Mouse (Mus musculus): ENCODE results near the gene Creld1. TPM values are rescaled to one million over a fixed set of nuclear protein-coding genes. Genes with fewer than 3 reads are reported as not detected.

The Creld1 gene
- 10 to 100 TPM; 42.1 to 45.1 TPM for total RNA-seq (2021)
- long read RNA-seq, experiment 1, transcript Creld1-201 (10 exons, 2,306 nt), result major isoform, 58 of 73 reads
- long read RNA-seq, experiment 1, partial matches to known transcripts, result 7 of 73 reads
- long read RNA-seq, experiment 1, other reads (novel, unspliced or antisense), result 6 of 73 reads
- long read RNA-seq, experiment 2, transcript Creld1-201 (10 exons, 2,306 nt), result major isoform, 58 of 69 reads
- long read RNA-seq, experiment 2, partial matches to known transcripts, result 4 of 69 reads
- long read RNA-seq, experiment 2, other reads (novel, unspliced or antisense), result 3 of 69 reads

DNA sequence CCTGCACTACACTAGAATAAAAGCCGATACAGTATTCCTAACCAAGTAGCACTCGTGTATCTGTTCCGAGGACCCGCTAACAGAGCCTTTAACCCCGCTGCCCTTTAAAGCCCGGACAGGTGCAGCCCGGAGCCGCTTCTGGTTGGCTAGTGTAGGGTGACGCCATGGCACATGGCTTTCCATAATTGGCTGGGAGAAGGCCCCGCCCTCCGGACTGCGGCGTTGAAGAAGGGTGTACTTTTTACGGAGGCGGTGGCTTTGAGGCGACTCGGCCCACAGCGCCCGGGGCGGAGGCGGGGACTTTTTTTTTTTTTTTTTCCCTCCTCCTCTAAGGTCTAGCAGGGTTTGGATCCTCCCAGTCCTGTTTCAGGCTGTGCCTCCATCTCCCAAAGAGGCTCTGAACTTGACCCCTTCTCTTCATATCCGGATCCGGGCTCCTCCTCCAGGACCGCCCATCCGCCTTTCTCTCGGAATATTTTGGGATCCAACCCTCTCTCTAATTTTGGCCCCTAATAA is at the start of gene Creld1:
Gene Creld1 (plus strand): TSS at position 198 of the 516 bp plus-strand sequence.
- peak; percentile 95 for DNase-seq (ENCODE audit: low spot score)

DNA sequence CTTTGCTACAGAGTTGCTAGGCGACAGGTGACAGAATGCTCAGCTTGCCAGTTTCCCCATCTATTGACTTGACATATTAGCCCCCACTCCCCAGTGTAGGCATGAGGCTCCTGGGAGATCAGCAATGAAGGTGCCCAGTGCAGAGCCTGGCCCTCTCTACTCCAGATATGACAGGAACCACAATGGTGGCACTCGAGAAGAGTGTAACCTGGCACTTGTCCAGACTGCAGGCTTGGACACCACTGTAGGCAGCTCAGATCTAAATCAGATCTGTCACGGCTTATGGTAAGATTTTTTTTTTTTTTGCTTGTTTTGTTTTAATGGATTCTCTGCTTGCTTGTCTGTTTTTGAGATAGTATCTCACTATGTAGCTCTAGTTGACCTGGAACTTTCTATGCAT is 49.4 kb upstream of the Creld1 start:
- DNase-seq (ENCODE audit: low spot score), result no peak

DNA sequence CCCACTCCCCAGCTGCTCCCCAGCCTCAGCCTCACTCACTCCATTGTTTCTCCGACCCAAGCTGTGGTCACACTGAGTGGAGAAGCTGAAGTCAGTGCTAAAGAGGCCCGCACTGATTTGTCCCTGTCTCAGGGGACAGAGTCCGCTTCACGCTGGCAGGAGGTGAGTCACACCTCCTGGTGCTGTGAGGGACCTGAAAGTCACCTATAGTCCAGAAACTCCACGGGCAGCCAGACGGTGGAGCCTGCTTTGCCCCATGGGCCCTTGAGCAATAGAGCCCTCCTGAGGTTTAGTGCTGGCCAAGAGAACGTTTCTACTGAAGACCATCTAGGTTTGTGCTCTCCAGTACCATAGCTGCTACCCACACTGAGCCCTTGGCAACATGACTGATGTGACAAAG is 48.4 kb upstream of the Creld1 start:
- no peak for DNase-seq (ENCODE audit: low spot score)

DNA sequence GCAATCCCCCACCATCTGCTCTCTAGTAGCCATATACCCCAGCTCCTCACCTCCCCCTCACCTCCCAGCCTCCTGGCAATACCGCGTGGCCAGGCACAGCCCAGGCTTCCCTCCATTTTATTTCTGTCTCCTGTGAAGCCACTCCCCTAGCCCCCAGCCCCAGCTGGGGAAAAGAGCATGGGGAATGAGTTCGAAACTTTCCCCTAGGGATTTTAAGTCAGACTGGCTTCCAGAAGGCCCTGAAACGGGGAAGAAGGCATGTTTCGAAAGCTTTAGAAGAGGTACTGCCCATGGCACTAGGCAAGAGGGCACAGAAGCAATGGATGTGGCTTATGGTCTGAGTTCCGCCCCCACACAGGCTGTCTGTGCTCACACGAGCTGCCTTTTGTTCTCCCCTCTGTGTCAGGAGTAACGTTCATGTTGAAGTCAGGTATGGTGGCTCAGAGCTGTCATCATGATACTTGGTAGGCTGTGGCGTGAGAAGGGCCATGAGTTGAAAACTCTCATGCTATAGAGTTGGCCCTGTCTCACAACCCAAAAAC is 47.4 kb upstream of the Creld1 start, which contains the start of gene Cidec:
Gene Cidec (minus strand): TSS at position 97 of the 542 bp plus-strand sequence.
- no peak for DNase-seq (ENCODE audit: low spot score)

DNA sequence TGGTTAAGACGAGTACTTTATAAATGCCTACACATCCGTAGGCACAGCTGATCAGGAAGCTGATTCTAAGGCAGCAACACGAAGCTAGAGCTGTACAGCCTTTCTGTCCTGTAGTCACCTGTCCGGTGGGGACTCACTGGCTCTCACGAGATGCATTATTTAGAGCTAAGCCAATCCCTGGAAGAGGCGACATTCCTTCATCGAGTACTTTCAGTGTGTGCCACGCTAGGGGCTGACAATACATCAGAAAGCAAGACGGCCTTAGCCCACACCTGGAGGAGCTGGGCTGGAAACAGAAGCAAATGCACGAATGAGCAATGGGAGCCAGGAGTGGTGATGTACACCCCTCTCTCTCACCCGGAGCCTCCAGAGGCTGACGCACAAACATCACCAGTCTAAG is 46.0 kb upstream of the Creld1 start:
- DNase-seq (ENCODE audit: low spot score), result no peak

DNA sequence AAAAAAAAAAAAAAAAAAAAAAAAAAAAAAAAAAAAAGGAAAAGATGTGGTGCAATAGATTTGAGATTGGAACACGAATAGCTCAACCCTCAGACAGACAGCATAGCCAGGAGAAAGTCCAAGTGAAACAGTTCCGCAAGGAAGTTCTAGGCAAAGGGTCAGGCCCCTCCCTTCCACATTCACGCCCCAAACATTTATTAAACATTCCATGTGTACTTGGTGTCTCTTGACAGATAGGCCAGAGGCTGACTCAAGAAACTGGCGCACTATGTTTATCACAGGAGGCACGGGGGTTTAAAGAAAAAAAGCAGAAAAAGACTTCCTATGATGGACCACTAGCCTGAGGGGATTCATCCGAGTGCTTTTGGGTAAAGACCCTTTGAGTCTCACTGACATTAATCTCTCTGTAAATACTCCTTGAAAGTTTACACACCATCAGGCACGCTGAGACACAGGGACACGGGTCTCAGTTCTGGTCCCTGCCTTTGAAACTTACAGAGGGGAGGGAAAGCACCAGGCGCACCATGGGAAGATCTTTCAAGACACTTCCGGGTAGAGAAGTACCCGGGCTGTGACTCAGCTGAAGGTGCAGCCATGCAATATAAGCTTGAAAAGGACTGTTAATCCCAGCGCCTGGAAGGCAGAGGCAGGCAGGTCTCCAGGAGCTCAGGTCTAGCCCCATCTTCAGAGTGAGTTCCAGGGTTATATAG is 44.2 kb upstream of the Creld1 start:
- no peak for DNase-seq (ENCODE audit: low spot score)

DNA sequence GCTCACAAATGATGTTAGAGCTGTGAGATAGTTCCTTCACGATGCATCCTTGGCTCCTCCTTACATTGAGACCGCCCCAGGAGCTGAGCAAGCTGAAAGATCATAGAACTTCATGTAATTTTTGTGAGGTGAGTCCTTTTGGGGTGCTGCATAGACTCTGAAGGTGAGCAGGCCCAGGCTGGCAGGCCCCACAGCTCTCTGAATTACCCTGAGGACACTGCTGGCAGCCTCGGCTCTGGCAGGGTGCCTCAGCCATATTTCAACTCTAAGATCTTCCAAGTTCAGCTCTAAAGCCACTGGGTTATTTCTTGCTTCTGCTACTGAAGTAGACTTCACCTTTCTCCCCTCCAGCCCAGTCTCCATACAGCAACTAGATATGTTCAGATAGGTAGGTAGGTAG is 42.4 kb upstream of the Creld1 start:
- DNase-seq (ENCODE audit: low spot score), result no peak

DNA sequence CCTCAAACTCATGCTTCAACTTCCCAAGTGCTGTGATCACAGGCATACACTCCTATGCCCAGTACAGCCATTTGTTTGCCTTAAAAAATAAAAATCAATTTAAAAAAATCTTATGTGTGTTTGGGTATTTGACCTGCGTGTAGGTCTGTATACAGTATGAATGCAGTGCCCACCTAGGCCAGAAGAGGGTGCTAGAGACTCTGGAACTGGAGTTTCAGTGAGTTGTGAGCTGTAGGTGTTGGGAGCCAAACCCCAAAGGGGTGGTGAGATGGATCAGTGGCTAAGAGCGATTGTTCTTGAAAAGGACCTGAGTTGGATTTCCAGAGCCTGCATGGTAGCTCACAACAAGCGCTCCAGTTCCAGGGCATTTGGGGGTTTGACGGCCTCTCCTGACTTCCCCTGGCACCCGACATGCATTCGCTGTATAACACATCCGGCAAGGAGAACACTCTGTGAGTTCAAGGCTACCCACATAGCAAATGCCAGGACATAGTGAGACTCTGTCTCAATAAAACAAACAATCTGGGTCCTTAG is 41.9 kb upstream of the Creld1 start:
- peak; percentile 76 for DNase-seq (ENCODE audit: low spot score)

DNA sequence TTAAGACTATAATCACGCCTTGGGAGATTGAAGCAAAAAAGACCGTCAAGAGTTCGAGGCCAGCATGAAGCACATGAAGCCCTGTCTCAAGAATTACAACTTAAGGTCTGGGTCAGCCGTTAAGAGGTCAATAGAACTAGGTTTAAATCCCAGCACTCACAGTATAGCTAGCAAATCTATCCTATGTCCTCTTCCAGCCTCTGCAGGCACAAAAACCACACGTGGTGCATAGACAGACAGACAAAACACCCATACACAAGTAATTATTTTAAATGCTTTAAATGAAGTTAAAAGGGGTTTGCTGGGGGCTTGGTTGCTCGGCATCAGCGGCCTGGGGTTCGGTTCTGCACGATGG is 41.0 kb upstream of the Creld1 start:
- no peak for DNase-seq (ENCODE audit: low spot score)

DNA sequence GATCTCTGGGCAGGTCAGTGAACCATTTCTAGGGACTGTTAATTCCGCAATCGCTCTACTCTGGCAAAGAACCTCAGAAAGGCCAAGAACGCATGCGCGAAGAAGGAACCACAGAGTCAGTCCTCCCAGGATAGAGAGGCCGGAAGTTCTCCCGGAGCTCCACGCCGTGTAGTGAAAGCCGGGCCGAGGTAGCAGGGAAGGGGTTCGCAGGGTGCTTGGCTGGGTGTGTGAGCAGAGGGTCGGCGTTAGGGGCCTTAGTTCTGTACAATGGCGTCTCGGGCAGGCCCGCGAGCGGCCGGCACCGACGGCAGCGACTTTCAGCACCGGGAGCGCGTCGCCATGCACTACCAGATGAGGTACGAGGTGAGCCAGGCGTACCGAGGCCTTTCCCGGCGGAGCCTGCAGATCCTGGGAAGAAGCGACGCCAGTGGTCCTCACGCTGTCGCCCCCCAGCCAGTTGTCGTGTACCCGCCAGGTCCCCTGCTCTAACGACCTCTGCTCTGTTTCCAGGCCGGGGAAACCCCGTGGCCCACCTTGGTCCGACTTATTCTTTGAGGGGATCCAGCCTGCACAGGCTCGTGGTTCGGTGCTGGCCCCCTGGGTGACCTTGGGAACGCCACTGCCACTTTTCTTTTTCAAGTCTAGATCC is 40.5 kb upstream of the Creld1 start, which contains the start of gene Jagn1:
Gene Jagn1 (plus strand): TSS at position 128 of the 649 bp plus-strand sequence.
- peak; percentile 94 for DNase-seq (ENCODE audit: low spot score)

DNA sequence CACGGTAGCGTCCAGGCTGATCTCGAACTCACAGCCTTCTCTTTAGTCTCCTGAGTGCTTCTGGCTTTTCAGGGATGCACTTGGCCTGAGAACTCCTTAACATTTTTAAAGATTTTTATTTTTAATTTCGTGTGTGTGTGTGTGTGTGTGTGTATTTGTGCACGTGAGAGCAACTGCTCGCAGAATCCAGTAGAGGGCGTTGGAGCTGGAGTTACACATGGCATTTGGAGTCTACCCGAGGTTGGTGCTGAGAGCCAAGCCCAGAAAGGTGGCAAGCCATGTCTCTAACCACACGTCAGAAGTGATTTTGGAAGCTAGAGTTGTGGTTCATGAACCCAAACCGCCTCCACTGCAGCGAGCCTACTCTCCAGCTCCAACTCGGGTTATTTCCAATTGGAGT is 40.0 kb upstream of the Creld1 start:
- no peak for DNase-seq (ENCODE audit: low spot score)

DNA sequence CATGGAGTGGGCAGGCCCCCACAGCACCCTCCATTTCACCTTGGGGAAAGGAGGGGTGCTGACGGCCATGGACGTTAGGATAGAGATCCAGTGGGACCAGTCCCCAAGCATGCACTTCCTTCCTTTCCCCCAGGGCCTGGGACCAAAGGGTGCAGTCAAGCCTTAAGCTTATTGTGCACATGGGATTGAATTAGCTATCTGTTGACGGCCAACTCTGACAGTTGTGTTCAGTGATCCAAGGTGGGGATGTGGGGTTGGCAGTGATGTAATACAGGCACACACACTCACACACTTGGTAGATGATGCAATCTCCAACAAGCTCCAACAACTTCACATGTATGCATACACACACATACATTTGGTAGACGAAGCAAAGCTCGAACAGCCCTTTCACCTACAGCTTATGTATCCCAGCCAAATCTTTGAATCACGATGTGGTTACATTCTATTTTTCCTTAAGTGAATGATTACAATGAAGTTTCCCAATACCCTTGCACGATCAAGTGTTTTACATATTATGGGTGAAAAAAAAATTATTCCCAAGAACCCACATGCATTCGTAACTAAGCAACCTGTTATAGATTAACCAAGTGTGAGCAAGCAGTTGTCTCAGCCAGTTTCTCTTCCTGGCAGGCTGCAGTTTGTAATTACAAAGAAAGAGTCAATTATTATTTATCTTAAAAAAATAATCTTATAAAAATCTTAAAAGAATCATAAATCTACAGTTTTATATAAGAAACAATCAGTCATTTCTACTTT is 38.7 kb upstream of the Creld1 start:
- no peak for DNase-seq (ENCODE audit: low spot score)

DNA sequence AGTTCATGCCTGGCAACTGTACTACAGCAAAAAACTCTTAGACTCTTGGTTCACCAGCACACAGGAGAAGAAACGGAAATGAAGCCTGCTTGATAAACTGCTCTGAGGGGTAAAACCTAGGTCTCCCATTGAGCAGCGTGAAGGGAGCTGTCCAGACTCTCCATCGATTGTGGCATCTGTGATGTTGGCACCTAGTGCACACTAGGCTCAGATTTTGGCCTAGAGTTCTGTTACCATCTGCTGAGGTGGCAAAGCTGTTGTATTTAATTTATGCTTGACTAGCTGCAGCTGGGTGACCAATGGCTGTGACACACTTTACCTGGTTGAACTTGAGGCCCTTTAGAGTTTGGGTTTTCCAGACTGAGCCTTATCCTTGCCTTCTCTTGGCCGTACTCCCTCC is 35.5 kb upstream of the Creld1 start:
- DNase-seq (ENCODE audit: low spot score), result no peak

DNA sequence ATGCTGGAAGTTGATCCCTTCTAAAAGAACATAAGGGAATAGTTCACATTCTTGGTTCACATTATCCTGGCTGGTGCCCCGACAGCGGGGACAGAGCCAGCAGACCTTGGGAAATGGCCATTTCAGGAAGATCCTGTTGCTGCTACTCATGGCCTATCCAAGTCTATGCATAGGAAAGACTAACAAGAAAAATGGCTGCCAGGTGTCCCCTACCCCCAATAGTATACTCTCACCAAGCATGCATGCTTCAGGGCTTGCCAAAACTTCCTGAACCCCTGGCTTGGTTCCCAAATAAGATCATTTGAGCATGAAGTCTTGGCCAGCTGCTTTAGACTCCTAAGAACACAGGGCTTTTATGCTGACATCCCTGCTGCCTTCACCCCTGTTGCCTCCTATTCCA is 31.3 kb upstream of the Creld1 start:
- no peak for DNase-seq (ENCODE audit: low spot score)

DNA sequence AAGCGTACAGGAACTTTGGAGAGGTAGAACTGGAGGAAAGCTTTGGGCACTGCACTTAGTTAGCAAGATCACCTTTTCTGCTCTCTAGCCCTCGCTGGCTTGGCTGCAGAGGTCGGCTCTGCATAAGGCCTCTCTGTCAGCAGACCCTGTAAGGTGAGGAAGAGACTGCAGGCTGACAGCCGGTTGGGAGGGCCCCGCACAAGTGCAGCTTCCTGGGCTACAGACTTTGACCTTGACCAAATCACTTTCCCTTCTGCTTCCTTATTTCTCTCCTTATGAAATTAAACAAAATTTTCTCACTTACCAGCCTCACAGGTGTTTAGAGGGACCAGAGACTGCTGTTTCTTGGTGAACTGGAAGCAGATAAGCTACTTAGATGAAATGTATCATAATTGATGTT is 28.1 kb upstream of the Creld1 start:
- no peak for DNase-seq (ENCODE audit: low spot score)

DNA sequence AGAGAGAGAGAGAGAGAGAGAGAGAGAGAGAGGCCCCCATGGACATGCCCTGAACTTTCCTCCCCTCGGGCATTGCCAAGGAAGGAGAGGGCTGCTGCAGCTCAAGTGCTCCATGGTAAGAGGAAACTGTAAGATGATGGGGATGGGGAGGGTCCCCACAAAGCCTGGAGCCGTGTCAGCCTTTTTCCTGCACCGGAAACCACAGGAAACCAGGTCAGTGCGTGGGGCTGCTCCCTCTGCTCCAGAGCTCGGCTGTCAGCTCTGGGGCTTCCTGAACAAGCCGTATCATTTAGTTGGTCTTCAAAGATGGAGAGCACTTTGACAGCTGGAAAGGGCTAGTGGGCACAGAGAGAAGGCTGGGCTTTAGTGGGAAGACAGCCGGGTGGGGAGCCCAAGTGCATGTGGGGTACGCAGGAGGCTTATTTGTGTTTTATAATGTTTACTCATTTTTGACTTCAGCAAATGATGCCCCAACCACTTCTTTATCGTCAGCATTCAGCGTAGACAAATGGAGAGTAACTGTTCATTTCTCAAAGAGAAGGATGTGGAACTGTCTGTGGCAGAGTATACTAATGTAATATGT is 25.1 kb upstream of the Creld1 start, which contains the start of gene Il17re:
Gene Il17re (plus strand): TSS at position 533 of the 583 bp plus-strand sequence.
- no peak for DNase-seq (ENCODE audit: low spot score)

DNA sequence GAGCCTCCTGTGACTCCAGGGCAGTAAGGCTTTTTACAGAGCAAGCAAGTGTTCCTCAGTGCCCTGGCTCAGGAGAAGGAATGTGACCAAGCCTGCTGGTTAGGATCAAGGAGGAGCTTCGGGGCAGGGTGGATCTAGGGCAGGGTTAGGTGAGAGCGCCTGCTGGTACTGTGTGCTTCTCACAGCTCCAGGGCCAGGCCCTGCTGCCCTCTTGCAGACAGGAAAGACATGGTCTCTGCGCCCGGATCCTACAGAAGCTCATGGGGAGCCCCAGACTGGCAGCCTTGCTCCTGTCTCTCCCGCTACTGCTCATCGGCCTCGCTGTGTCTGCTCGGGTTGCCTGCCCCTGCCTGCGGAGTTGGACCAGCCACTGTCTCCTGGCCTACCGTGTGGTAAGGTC is 24.5 kb upstream of the Creld1 start:
- DNase-seq (ENCODE audit: low spot score), result no peak

DNA sequence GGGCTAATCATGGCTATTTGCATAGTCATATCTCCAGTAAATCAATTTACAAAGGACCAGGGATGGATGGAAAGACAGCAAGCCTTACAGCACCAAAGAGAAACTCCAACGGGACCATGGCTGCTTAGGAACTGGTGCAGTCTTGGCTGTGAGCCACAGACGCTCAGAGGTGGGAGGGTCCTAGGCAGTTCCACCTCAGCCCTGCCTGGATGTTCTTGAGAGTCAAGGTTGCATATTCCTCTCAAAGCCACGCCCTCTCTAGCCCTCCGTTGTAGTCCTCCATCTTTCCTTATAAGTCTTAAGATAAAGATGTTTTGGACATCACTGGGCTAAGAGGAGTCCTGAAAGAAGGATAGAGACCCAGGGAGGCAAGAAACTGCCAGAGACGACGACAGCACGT is 19.1 kb upstream of the Creld1 start:
- no peak for DNase-seq (ENCODE audit: low spot score)

DNA sequence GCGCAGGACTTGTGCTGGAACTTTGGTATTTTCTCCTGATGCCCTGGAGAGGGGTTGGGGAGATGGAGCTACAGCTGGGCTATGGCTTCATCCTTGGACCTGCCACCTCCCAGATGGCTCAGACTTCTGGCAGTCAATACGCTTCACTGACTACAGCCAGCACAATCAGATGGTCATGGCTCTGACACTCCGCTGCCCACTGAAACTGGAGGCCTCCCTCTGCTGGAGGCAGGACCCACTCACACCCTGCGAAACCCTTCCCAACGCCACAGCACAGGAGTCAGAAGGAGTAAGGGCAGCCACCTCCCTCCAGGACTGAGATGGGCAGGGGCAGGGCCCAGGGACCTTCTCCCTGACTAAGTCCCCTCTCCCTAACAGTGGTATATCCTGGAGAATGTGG is 17.5 kb upstream of the Creld1 start:
- DNase-seq (ENCODE audit: low spot score), result no peak

DNA sequence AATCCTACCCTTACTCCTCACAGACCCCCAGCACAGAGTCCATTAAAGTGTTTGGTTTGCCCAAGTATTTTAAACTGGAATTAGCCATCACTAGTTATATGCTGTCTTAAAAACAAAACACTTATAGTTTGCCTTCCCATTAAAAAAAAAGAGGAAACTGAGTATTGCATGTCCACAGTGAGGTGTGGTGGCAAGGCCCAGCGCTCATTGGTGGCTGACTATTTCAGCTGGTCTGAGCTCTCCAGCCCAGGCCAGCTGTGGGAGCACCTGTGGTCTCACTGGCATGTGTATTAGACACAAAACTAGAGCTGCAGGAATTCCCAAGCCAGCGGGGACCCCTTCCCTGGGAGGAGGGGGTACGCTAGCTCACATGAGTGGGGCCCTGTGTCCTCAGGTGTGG is 14.6 kb upstream of the Creld1 start:
- DNase-seq (ENCODE audit: low spot score), result no peak

DNA sequence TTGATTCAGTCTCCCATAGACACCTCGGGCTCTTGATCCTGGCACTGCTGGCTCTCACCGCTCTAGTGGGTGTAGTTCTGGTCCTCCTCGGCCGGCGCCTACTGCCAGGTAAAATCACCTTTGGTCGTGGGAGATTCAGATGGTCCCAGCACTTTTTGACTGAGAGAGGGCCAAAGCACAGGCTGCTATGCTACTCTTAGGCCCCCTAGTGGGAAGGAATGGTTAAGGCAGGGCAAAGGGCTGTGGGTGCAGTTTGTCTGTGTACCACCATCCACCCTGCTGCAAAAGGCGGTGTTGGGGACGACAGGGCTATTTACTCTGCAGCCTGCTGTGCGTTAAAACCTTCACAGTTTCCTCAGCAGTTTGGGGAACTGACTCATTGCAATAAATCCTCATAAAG is 14.1 kb upstream of the Creld1 start:
- peak; percentile 76 for DNase-seq (ENCODE audit: low spot score)

Measured in gastrocnemius, adult 18-20 months (tissue).